Mouse (Mus musculus) Muller cell, postnatal 12 days (primary cell): ENCODE measurements around the gene Abhd12.
A peak's percentile ranks its signal among the peaks of the same experiment; 100 is the strongest.

ENCODE experiments used
- DNase-seq: peaks from one replicate; pipeline ENCODE4 v3.0.0-alpha.2; 2015; ENCODE audit errors: inconsistent ontology term

Gene Abhd12

DNA sequence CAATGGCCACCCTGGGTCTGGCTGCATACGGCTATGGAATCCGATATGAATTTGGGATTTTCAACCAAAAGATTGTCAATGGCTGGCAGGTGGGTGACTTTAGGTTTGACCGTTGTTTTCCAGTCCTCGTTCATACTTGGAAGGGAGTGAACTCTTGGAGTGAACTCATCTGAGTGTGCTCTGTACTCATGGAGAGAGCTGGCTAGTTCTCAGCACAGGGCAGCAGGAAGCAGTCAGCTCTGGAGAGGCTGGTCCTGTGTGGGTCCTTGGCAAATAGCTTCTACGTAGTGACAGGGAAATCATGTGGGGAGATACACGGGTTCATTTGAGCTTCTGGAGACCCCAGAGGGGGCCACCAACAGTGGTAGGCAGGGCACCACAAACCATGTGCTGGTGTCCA lies 95.7 kb downstream of the Abhd12 start:
- DNase-seq: no peak

DNA sequence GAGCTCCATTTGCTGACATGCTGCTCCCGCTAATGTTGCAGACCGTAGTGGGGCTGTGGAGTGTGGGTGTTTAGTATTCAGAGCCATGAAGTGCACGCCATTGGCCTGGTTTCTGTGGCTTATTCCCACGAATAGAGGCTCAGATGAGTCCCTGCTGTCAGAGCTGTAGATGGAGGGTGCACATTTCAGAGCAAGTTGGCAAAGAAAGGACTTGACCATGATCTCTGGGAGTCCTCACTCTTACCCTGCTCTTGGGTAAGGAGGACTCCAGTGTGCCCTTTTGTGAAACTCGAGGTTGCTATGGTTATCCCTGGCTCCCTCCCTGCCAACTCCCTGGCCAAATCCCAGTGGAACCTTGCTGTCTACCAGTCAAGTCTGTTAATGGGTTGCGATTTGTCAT lies 96.2 kb downstream of the Abhd12 start:
- DNase-seq: no peak

DNA sequence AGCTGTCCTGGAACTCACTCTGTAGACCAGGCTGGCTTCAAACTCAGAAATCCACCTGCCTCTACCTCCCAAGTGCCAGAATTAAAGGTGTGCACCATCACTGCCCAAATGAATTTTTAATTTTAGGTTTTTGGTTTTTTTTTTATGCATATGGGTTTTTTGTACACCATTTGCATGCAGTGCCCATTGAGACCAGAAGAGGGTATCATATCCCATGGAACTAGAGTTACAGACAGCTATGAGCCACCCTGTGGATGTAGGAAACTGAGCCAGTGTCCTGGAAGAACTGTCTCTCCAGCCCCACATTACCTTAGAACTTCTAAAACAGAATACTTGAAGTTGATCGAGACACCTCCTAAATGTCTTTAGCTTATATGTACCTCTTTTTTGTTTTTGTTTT lies 101.5 kb downstream of the Abhd12 start:
- DNase-seq: no peak

DNA sequence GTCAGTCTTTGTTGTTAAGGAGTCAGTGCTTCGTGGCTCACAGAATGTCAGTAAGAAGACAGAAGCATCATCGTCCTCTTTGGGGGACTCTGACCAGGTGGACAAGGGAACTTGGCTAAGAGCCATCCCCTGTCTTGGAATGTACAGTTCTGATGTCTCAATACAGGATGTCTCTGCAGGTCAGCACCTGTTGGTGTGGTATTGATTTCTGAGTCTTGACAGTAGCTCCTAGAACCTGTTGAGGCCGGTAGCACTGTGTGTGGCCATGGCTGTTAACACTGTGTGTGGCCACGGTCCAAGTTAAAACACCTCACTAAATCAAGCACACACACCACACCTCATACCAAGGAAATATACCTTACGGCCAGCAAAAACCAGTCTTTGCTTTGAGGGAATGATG lies 103.9 kb downstream of the Abhd12 start:
- no peak for DNase-seq

DNA sequence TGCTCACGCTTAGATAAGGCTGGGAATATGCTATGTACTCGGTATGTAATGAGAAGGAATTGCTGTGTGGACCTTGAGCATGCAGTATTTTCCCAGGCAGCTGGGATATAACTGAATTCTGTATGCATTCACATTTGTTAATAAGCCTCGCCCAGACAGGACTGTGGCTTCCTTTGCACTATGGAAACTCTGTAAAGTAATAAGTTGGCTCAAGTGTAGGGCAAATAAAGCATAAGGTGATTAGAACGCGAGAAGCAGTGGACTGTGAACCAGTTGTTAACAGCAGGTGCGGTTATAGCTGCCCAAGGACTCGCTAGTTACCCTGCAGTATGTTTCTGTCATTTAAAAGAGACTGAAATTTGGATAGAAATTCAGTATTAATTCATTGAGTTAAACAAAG lies 106.5 kb downstream of the Abhd12 start:
- DNase-seq: no peak

DNA sequence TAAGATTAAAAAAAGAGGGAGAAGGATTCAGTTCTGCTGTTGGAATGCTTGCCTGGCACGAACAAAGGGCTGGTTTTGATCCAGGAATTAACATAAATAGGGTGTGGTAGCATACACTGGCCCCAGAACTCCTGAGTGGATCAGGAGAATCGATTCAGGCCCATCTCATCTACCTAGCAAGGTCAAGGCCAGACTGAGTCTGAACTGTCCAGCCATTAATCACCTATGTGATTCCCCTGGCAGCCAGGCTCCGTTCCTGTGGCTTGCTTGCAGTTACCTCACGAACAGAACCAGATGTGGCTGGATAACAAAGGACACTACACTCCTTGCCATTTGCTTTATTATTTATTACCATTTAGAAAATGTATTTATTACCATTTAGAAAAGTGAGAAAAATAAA lies 111.2 kb downstream of the Abhd12 start:
- DNase-seq: no peak

DNA sequence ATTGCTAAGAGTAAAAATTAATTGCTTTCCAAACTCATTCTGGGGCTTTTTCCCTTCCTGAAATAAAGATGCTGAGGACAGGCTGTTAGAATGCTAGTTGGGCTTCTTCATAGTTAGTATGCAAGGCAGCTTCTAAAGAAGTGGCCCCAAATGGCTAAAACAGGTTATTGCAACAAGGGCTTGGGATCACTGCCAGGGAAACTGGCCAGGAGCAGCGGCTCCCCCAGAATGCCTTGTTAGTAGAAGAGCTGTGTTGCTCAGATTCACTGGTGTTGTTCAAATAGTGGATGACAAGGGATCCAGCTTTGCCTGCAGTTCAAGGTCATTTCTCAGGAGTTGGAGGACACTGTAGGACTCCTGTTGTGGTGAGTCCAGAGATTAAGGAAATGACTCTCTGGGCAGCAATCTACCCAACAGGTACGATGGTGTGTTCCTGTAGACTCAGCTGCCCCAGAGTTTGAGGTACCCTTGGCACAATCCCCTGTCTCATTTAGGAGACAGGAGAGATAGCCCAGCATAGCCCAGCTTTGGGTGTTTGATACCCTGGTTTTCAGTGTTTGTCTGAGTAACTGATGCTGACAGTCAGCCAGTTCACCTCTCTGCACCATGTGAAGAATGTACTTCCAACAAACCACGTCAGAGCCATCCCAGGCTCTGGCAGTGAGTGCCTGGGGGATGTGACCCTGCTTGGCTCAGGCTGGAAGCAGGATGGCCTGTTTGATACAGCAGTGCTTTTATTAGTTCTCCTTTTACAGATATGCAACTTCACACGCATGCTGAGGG lies 115.6 kb downstream of the Abhd12 start:
- DNase-seq: peak; percentile 81

DNA sequence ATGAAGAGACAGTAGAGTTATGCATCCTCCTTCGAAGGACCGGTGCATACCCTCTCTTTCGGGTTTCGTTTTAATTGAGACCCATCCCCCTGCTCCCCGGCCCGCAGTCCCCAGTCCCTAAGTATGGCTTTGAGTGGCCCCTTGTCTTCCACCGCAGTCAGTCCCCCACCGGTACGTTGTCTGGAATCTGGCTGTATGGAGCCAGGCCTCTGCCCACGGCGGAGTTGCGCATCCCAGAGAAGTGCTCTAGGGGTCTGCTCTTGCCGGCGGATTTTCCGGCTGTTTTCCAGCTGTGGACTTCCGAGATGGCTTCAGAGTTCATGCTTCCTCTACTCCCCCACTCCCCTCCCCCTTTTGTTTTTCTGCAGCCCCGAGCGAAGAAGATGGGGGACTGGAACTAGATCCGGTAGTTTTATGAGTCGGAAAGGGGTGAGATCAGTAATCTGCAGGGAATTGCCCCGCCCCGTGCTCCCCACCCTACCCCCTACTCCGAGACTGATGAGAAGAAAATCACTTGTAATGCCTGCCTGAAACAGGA lies 117.2 kb downstream of the Abhd12 start:
- DNase-seq: peak; percentile 50

DNA sequence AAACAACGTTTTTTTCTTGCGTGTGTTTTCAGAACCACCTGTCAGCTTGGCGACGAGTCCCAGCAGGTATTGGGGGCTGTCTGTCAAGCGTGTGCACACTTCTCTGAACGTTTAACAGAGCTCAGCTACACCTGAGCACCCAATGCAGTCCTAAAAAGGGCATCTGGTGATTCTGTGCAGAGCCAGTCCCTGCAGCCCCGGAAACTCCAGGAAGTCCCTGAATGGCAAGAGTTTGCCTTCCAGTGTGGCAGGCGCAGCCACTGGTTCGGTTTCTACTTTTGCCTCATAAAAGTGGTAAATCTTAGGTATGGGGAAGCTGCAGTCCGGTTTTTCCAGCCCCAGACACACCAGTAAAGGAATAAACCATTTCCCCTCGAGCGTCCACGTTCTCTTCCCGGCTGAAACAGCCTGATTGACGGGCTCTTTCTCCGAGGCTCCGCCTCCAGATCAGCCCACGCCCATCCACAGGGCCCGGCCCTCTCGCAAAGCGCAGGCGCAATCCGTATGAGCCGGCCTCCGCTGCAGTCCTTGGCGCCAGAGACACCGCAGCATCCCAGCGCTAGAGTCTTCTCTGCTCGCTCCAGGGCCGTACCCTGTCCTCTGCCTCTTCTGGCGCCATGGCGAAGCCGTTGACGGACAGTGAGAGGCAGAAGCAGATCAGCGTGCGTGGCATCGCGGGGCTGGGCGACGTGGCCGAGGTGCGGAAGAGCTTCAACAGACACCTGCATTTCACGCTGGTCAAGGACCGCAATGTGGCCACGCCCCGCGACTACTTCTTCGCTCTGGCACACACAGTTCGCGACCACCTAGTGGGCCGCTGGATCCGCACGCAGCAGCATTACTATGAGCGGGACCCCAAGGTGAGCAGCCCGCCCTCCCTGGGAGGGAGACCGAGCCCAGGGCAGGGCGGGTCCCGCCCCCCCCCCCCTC lies 118.0 kb downstream of the Abhd12 start, which contains the start of gene Pygb:
Gene Pygb, plus strand, starts transcription at position 485 of the 930 bp plus-strand sequence.
- DNase-seq: peak; percentile 88

DNA sequence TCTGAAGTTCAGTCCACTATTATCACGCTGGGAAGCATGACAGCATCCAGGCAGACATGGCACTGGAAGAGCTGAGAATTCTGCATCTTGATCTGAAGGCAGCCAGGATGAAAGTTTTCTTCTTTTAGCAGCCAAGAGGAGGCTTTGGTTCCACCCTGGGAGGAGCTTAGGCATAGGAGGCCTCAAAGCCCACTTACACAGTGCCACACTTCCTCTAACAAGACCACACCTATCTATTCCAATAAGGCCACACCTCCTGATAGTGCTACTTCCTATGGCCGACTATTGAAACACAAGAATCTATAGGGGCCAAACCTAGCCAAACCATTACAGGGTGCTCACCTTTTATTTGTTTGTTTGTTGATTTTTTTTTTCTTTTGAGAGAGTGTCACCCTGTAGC lies 121.7 kb downstream of the Abhd12 start:
- DNase-seq: no peak
